8 mouse cellular contexts compared by ENCODE assay signal in genomic region chr17:15535943-15536342, GRCm38 (mm10). TPM values are rescaled to one million over a fixed set of nuclear protein-coding genes. Genes with fewer than 3 reads are reported as not detected.
DNase-seq lines count a peak whose midpoint lies in the region; ATAC-seq and TF ChIP-seq lines count a peak whose summit lies in the region.

No protein-coding gene starts in this region.

- no peak for TF ChIP-seq CTCF in E14TG2a.4 (conservative IDR thresholded peaks at IDR 0.05; ENCODE audit: low read length)
- no peak for TF ChIP-seq CTCF in heart, postnatal 0 days (IDR thresholded peaks at IDR 0.05; ENCODE audit: low read depth)

- H3K27me3 ChIP-seq in E14TG2a.4 (ENCODE audit: insufficient read depth, low read length): peaks cover 29% of the 10 kb centered on the region
- H3K27me3 ChIP-seq in heart, postnatal 0 days (ENCODE audit: control insufficient read depth, insufficient read depth, low read length): peaks cover 12% of the 10 kb centered on the region; the same call in 1 of the 2 replicates

- TF ChIP-seq EP300 in heart, postnatal 0 days (IDR thresholded peaks at IDR 0.05; ENCODE audit: low read depth): no peak

- no peaks in the 10 kb centered on the region for H3K36me3 ChIP-seq in E14TG2a.4 (ENCODE audit: insufficient read depth, low read length)
- no peaks in the 10 kb centered on the region for H3K36me3 ChIP-seq in heart, postnatal 0 days (replicated peaks; ENCODE audit: control insufficient read depth, insufficient read depth, low read length)

- DNase-seq in embryo, embryonic 10.5 days (ENCODE audit: low spot score): peak; percentile 38
- DNase-seq in embryo, embryonic 10 days (ENCODE audit: low spot score): no peak
- no peak for DNase-seq in heart, postnatal 0 days (ENCODE audit: low spot score)
- no peak for DNase-seq in ovary, adult 18-20 months (ENCODE audit: low spot score)
- no peak for DNase-seq in cerebellum, adult 9-11 months
- no peak for DNase-seq in adrenal gland, postnatal 36 days

- H3K4me3 ChIP-seq in E14TG2a.4 (replicated peaks; ENCODE audit: low read length): peak overlapping the region; percentile 70; the same call in 1 of the 2 replicates
- peak overlapping the region; percentile 53 for H3K4me3 ChIP-seq in heart, postnatal 0 days (ENCODE audit: low read depth, low read length)

- H3K9ac ChIP-seq in heart, postnatal 0 days (replicated peaks; ENCODE audit: low read depth, low read length): no peak overlapping the region

- peak overlapping the region; percentile 85 for H3K4me2 ChIP-seq in heart, postnatal 0 days (ENCODE audit: low read depth, low read length)

- peaks cover 19% of the 10 kb centered on the region for H3K4me1 ChIP-seq in E14TG2a.4 (replicated peaks; ENCODE audit: low read depth, low read length)
- peaks cover 3% of the 10 kb centered on the region; the same call in 1 of the 2 replicates for H3K4me1 ChIP-seq in heart, postnatal 0 days (ENCODE audit: control insufficient read depth, insufficient read depth)

- 16% methylated on average over 8 of the region's 8 CpGs for WGBS in heart, postnatal 0 days

- no peak overlapping the region for H3K27ac ChIP-seq in heart, postnatal 0 days (ENCODE audit: low read depth)

- H3K9me3 ChIP-seq in E14TG2a.4 (ENCODE audit: low read length): no peaks in the 10 kb centered on the region
- H3K9me3 ChIP-seq in heart, postnatal 0 days (replicated peaks; ENCODE audit: control insufficient read depth, low read length): no peaks in the 10 kb centered on the region

- ATAC-seq in heart, postnatal 0 days (ENCODE audit: insufficient read depth, low read depth): no peak
- peak; percentile 55 for ATAC-seq in megakaryocyte, adult 5-6 weeks (ENCODE audit: poor library complexity, severe bottlenecking)

RNA-seq across cellular contexts. Expression of gene Pdcd2, which starts 8.8 kb away (rescaled TPM):
- total RNA-seq in heart, postnatal 0 days (2014; rRNA removed; ENCODE audit: low replicate concordance): 42.7 and 72.9 TPM in 2 replicates
- polyA plus RNA-seq in heart, postnatal 0 days (2015; fragmentation: Nextera tagmentation; extraction: Ambion mirVana): 28.5 and 29.6 TPM in 2 replicates
- 33.8 and 35.0 TPM in 2 replicates for total RNA-seq in megakaryocyte, adult 5-6 weeks (2015)
- 30.7 and 48.8 TPM in 2 replicates for total RNA-seq in megakaryocyte, adult 5-6 weeks (2017)
- 10 to 100 TPM; 33.2 to 34.6 TPM for total RNA-seq in adrenal gland, postnatal 36 days (2021)

RNA-seq across cellular contexts. Expression of gene Prdm9, which starts 28.2 kb away (rescaled TPM):
- 1.0 and 2.3 TPM in 2 replicates for total RNA-seq in heart, postnatal 0 days (2014; rRNA removed; ENCODE audit: low replicate concordance)
- polyA plus RNA-seq in heart, postnatal 0 days (2015; fragmentation: Nextera tagmentation; extraction: Ambion mirVana): 1.7 and 1.9 TPM in 2 replicates
- total RNA-seq in megakaryocyte, adult 5-6 weeks (2015): 2.2 and 7.0 TPM in 2 replicates
- total RNA-seq in megakaryocyte, adult 5-6 weeks (2017): 3.5 and 4.5 TPM in 2 replicates
- 1 to 10 TPM; 4.1 to 4.6 TPM for total RNA-seq in adrenal gland, postnatal 36 days (2021)

RNA-seq across cellular contexts. Expression of gene Tbp, which starts 36.3 kb away (rescaled TPM):
- 22.5 and 26.7 TPM in 2 replicates for total RNA-seq in heart, postnatal 0 days (2014; rRNA removed; ENCODE audit: low replicate concordance)
- 14.7 and 16.5 TPM in 2 replicates for polyA plus RNA-seq in heart, postnatal 0 days (2015; fragmentation: Nextera tagmentation; extraction: Ambion mirVana)
- 65.2 and 68.3 TPM in 2 replicates for total RNA-seq in megakaryocyte, adult 5-6 weeks (2015)
- total RNA-seq in megakaryocyte, adult 5-6 weeks (2017): 42.1 and 50.2 TPM in 2 replicates
- total RNA-seq in adrenal gland, postnatal 36 days (2021): 10 to 100 TPM; 24.5 to 27.7 TPM

RNA-seq across cellular contexts. Expression of gene Psmb1, which starts 36.4 kb away (rescaled TPM):
- total RNA-seq in heart, postnatal 0 days (2014; rRNA removed; ENCODE audit: low replicate concordance): 91.4 and 112 TPM in 2 replicates
- polyA plus RNA-seq in heart, postnatal 0 days (2015; fragmentation: Nextera tagmentation; extraction: Ambion mirVana): 228 and 230 TPM in 2 replicates
- 147 and 148 TPM in 2 replicates for total RNA-seq in megakaryocyte, adult 5-6 weeks (2015)
- 126 and 144 TPM in 2 replicates for total RNA-seq in megakaryocyte, adult 5-6 weeks (2017)
- total RNA-seq in adrenal gland, postnatal 36 days (2021): 100 to 1,000 TPM; 172 to 189 TPM
